Mouse (Mus musculus) MEL (cell line): ENCODE results near the gene Phf21a. TPM values are rescaled to one million over a fixed set of nuclear protein-coding genes. Genes with fewer than 3 reads are reported as not detected.

Experiments
- DNase-seq: peaks from one replicate; pipeline ENCODE4 v3.0.0; 2011; ENCODE audit warnings: low read depth, low spot score
- H3K27ac ChIP-seq: 2 replicates; pipeline ENCODE4 v1.5.1; 2012; ENCODE audit warnings: low read depth, mild to moderate bottlenecking, control low read depth, low read length, moderate library complexity; ENCODE audit not compliant: control insufficient read depth
- H3K27me3 ChIP-seq, 2 experiments: fragments of 150-350 bp in 1 of 2; sonication (generic) in 1 of 2; 2 replicates each; pipeline ENCODE4 v1.6.1; 2012; ENCODE audit warnings: low read length in 2 of 2, mild to moderate bottlenecking in 2 of 2, improper control_type of control experiment in 1 of 2, moderate library complexity in 1 of 2; ENCODE audit not compliant: insufficient read depth in 2 of 2, control insufficient read depth in 1 of 2
- H3K36me3 ChIP-seq, 2 experiments: 2 replicates each; pipeline ENCODE4 v1.6.1; 2012 to 2014; ENCODE audit warnings: low read length in 2 of 2, improper control_type of control experiment in 1 of 2, inconsistent platforms in 1 of 2, mild to moderate bottlenecking in 1 of 2; ENCODE audit not compliant: insufficient read depth in 2 of 2, control insufficient read depth in 1 of 2
- H3K4me1 ChIP-seq, 2 experiments: fragments of 150-350 bp in 1 of 2; sonication (generic) in 1 of 2; 2 replicates each; pipeline ENCODE4 v1.6.1; 2012; ENCODE audit warnings: low read length in 2 of 2, improper control_type of control experiment in 1 of 2, mild to moderate bottlenecking in 1 of 2; ENCODE audit not compliant: insufficient read depth in 2 of 2, control insufficient read depth in 1 of 2
- H3K4me3 ChIP-seq, 2 experiments: fragments of 150-350 bp in 1 of 2; sonication (generic) in 1 of 2; 2 replicates each; pipeline ENCODE4 v1.5.1; 2012; ENCODE audit warnings: low read depth in 2 of 2, low read length in 2 of 2, mild to moderate bottlenecking in 2 of 2, moderate library complexity in 2 of 2, control low read depth in 1 of 2, improper control_type of control experiment in 1 of 2; ENCODE audit not compliant: control insufficient read depth in 1 of 2, insufficient read depth in 1 of 2
- H3K79me2 ChIP-seq: 2 replicates; pipeline ENCODE4 v1.6.1; 2012; ENCODE audit warnings: mild to moderate bottlenecking, low read length, moderate library complexity; ENCODE audit not compliant: control insufficient read depth, poor library complexity, insufficient read depth
- H3K9ac ChIP-seq: 2 replicates; pipeline ENCODE4 v1.6.1; 2012; ENCODE audit warnings: low read depth, mild to moderate bottlenecking, control low read depth, low read length, moderate library complexity; ENCODE audit not compliant: control insufficient read depth, poor library complexity, severe bottlenecking
- H3K9me3 ChIP-seq: fragments of 150-350 bp; sonication (generic); replicated peaks from 2 replicates; pipeline ENCODE4 v1.6.1; 2012; ENCODE audit warnings: mild to moderate bottlenecking, low read length, improper control_type of control experiment, moderate library complexity; ENCODE audit not compliant: insufficient read depth
- BHLHE40 ChIP-seq: IDR thresholded peaks from 2 replicates; pipeline ENCODE4 v1.6.1; 2012; ENCODE audit warnings: low read depth, mild to moderate bottlenecking, inconsistent platforms, low read length, improper control_type of control experiment, borderline replicate concordance
- CHD1 ChIP-seq: IDR thresholded peaks from 2 replicates; pipeline ENCODE4 v1.6.1; 2012; ENCODE audit warnings: low read depth, mild to moderate bottlenecking, inconsistent platforms, low read length, improper control_type of control experiment
- CHD2 ChIP-seq: IDR thresholded peaks from 2 replicates; pipeline ENCODE4 v1.6.1; 2011; ENCODE audit warnings: low read length, improper control_type of control experiment
- CTCF ChIP-seq, 3 experiments: IDR thresholded peaks in 2 of 3; conservative IDR thresholded peaks in 1 of 3; 2 replicates each; pipeline ENCODE4 v1.5.1; 2011 to 2012; ENCODE audit warnings: low read length in 3 of 3, low read depth in 2 of 3, mild to moderate bottlenecking in 2 of 3, improper control_type of control experiment in 1 of 3, inconsistent platforms in 1 of 3, mixed read lengths in 1 of 3, moderate library complexity in 1 of 3; ENCODE audit not compliant: control insufficient read depth in 1 of 3, insufficient read depth in 1 of 3, poor library complexity in 1 of 3, severe bottlenecking in 1 of 3
- E2F4 ChIP-seq: IDR thresholded peaks from 2 replicates; pipeline ENCODE4 v1.6.1; 2011; ENCODE audit warnings: low read depth, low read length, improper control_type of control experiment, borderline replicate concordance
- ELF1 ChIP-seq: IDR thresholded peaks from 2 replicates; pipeline ENCODE4 v1.6.1; 2014; ENCODE audit warnings: low read depth, mild to moderate bottlenecking, inconsistent platforms, low read length, improper control_type of control experiment, moderate library complexity
- EP300 ChIP-seq, 2 experiments: IDR thresholded peaks; 2 replicates each; pipeline ENCODE4 v1.6.1; 2011; ENCODE audit warnings: improper control_type of control experiment in 2 of 2, low read length in 2 of 2, low read depth in 1 of 2, mild to moderate bottlenecking in 1 of 2
- ETS1 ChIP-seq: IDR thresholded peaks from 2 replicates; pipeline ENCODE4 v1.6.1; 2012; ENCODE audit warnings: low read depth, mild to moderate bottlenecking, inconsistent platforms, low read length, improper control_type of control experiment, moderate library complexity
- GATA1 ChIP-seq: IDR thresholded peaks from 2 replicates; pipeline ENCODE4 v1.6.1; 2011; ENCODE audit warnings: low read depth, low read length, improper control_type of control experiment
- JUND ChIP-seq: IDR thresholded peaks from 2 replicates; pipeline ENCODE4 v1.6.1; 2011; ENCODE audit warnings: low read depth, mild to moderate bottlenecking, improper control_type of control experiment, low read length
- MAX ChIP-seq: IDR thresholded peaks from 2 replicates; pipeline ENCODE4 v1.6.1; 2011; ENCODE audit warnings: low read length, improper control_type of control experiment
- MEF2A ChIP-seq: IDR thresholded peaks from 2 replicates; pipeline ENCODE4 v1.6.1; 2014; ENCODE audit warnings: low read depth, mild to moderate bottlenecking, inconsistent platforms, low read length, improper control_type of control experiment; ENCODE audit not compliant: poor library complexity, insufficient replicate concordance, severe bottlenecking; ENCODE audit errors: extremely low read depth
- MYB ChIP-seq: IDR thresholded peaks from 2 replicates; pipeline ENCODE4 v1.6.1; 2011; ENCODE audit warnings: mild to moderate bottlenecking, low read depth, low read length, improper control_type of control experiment
- NELFE ChIP-seq: IDR thresholded peaks from 2 replicates; pipeline ENCODE4 v1.6.1; 2011; ENCODE audit warnings: low read depth, low read length, improper control_type of control experiment
- NRF1 ChIP-seq: IDR thresholded peaks from 2 replicates; pipeline ENCODE4 v1.6.1; 2014; ENCODE audit warnings: low read depth, mild to moderate bottlenecking, inconsistent platforms, low read length, improper control_type of control experiment, moderate library complexity; ENCODE audit not compliant: poor library complexity, insufficient read depth, severe bottlenecking
- RAD21 ChIP-seq: IDR thresholded peaks from 2 replicates; pipeline ENCODE4 v1.6.1; 2011; ENCODE audit warnings: mild to moderate bottlenecking, low read depth, low read length, improper control_type of control experiment
- SIN3A ChIP-seq: IDR thresholded peaks from 2 replicates; pipeline ENCODE4 v1.6.1; 2012; ENCODE audit warnings: low read length, improper control_type of control experiment, inconsistent platforms
- SMC3 ChIP-seq: IDR thresholded peaks from 2 replicates; pipeline ENCODE4 v1.6.1; 2011; ENCODE audit warnings: low read depth, low read length, improper control_type of control experiment
- USF1 ChIP-seq: IDR thresholded peaks from 2 replicates; pipeline ENCODE4 v1.6.1; 2014; ENCODE audit warnings: low read depth, mild to moderate bottlenecking, inconsistent platforms, low read length, improper control_type of control experiment, moderate library complexity
- ZC3H11A ChIP-seq: IDR thresholded peaks from 2 replicates; pipeline ENCODE4 v1.6.1; 2012; ENCODE audit warnings: low read depth, mild to moderate bottlenecking, inconsistent platforms, low read length, improper control_type of control experiment
- ZMIZ1 ChIP-seq: IDR thresholded peaks from 2 replicates; pipeline ENCODE4 v1.6.1; 2012; ENCODE audit warnings: low read depth, mild to moderate bottlenecking, inconsistent platforms, low read length, improper control_type of control experiment, moderate library complexity
- polyA plus RNA-seq, 2 experiments: library from polyadenylated mRNA; stranded (reverse) in 1 of 2; unstranded in 1 of 2; fragments of >175 nt in 1 of 2; fragments of >200 nt in 1 of 2; gene quantifications; 2 replicates each; pipeline versions ENCODE4 v1.2.1 to v1.2.4; 2012; ENCODE audit warnings: low replicate concordance in 2 of 2, low read depth in 1 of 2; ENCODE audit not compliant: insufficient read length in 2 of 2, insufficient read depth in 1 of 2, missing spikeins in 1 of 2
- total RNA-seq: library from RNA; depleted of rRNA; stranded (reverse); fragments of 300-350 nt; gene quantifications from 2 replicates; pipeline ENCODE4 v1.2.3, GENCODE M21; 2012

Gene Phf21a
- total and polyA plus RNA-seq, 3 experiments = 4.7 to 245 (median 15.6) TPM

DNA sequence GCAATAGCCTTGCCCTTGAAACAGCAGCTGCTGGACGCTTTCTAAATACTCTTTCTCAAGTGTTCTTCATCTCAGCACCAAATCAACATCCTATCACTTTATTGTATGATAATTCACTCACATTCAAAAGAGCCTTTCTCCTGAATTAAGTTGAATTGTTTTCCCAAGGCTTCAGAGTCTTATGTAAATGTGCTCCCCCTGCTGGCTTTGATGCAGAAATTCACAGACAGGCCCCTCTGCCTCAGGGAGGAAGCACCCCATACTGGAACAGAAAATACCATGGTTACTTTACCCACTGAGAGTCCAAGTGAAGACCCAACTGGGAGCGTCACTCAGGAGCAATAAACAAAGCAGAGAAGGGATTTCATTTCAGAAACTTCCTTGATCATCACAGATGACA, 237.9 kb downstream of the Phf21a start:
- TF ChIP-seq SMC3 = peak; percentile 92
- TF ChIP-seq SIN3A = no peak
- TF ChIP-seq MEF2A = no peak
- TF ChIP-seq E2F4 = no peak
- no peak for TF ChIP-seq MAX
- TF ChIP-seq ELF1 = 0 out of 2 replicates have a peak, but pooled peaks have one; percentile 9
- no peak for TF ChIP-seq ZMIZ1
- TF ChIP-seq CTCF (IDR thresholded peaks at IDR 0.05 in 2 of 3, conservative IDR thresholded peaks at IDR 0.05 in 1 of 3; ENCODE audit: control insufficient read depth in 1 of 3, insufficient read depth in 1 of 3, low read depth in 2 of 3, low read length in 3 of 3, poor library complexity in 1 of 3, severe bottlenecking in 1 of 3) = peak; percentile 52 to 86 (median 63)
- TF ChIP-seq ETS1 = no peak
- TF ChIP-seq RAD21 = peak; percentile 73
- TF ChIP-seq ZC3H11A = peak; percentile 58
- TF ChIP-seq USF1 = no peak
- DNase-seq = peak; percentile 75
- Histone ChIP-seq H3K27ac (no peak overlapping the region), H3K4me1 (peaks cover 0 to 4% of the 10 kb centered on the region in 2 experiments; a peak in 2 of 4 replicates), H3K79me2 (no peaks in the 10 kb centered on the region), H3K9ac (no peak overlapping the region), H3K27me3 (no peaks in the 10 kb centered on the region), H3K9me3 (no peaks in the 10 kb centered on the region), H3K36me3 (peaks cover 0 to 2% of the 10 kb centered on the region in 2 experiments; a peak in 1 of 4 replicates), H3K4me3 (no peak overlapping the region)

GRCm38 (mm10) chr2:92331410-92331809, 238.5 kb downstream of the Phf21a start:
- H3K27me3 ChIP-seq = no peaks in the 10 kb centered on the region
- no peak overlapping the region for H3K9ac ChIP-seq
- TF ChIP-seq NELFE (no peak), MYB (no peak), NRF1 (no peak), BHLHE40 (no peak), SMC3 (peak; percentile 28; the same call in 1 of the 2 replicates), E2F4 (no peak), CHD2 (no peak), EP300 (IDR thresholded peaks at IDR 0.05; ENCODE audit: low read depth in 1 of 2, low read length in 2 of 2) (no peak), CHD1 (no peak), GATA1 (no peak), JUND (no peak), RAD21 (peak; percentile 40), CTCF (IDR thresholded peaks at IDR 0.05 in 2 of 3, conservative IDR thresholded peaks at IDR 0.05 in 1 of 3; ENCODE audit: control insufficient read depth in 1 of 3, insufficient read depth in 1 of 3, low read depth in 2 of 3, low read length in 3 of 3, poor library complexity in 1 of 3, severe bottlenecking in 1 of 3) (peak in 2 of 3 experiments; percentile 32 to 42; a peak in 4 of 6 replicates)
- TF ChIP-seq, all 39 proteins: peak for 3
- Histone ChIP-seq H3K4me3 (no peak overlapping the region), H3K4me1 (no peaks in the 10 kb centered on the region; a peak in 1 of 4 replicates), H3K36me3 (peaks cover 0 to 2% of the 10 kb centered on the region in 2 experiments; a peak in 1 of 4 replicates), H3K9me3 (no peaks in the 10 kb centered on the region), H3K79me2 (no peaks in the 10 kb centered on the region), H3K27ac (no peak overlapping the region)
- DNase-seq = peak; percentile 36
